Mouse (Mus musculus): ENCODE measurements around the gene Itpk1.

DNA sequence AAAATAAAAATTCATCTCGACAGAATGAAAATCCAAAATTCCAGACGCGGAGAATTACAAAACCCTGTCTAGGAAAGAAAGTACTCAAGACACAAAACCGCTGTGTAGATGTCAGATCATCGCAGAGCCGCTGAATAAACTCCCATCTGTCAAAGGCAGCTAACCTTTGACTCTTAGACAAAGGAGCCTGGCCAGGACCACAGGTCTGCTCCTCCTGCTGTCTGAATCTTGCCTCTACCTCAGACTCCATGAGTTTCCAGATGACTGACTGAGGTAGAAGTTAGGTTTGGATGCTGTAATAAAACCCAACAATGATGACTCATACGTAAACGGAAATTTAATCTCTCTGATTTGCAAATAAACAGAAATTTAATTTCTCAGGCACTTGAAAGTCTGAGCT, 18.2 kb upstream of the Itpk1 start:
- TF ChIP-seq CTCF (IDR thresholded peaks at IDR 0.05; ENCODE audit: borderline replicate concordance, insufficient read depth, low read depth, low read length) (no peak), POLR2A (IDR thresholded peaks at IDR 0.05; ENCODE audit: borderline replicate concordance, insufficient read depth, low read length) (no peak)

All from cerebellum, adult 2 months (tissue).